Mouse (Mus musculus) embryonic stem cell, embryonic (primary cell): ENCODE results near the gene Mx1.

Experiments used
- CTCF ChIA-PET, 4 experiments: fragments of 300-600 bp in 2 of 4; fragments of 350-600 bp in 2 of 4; sonication (Branson Sonifier 250); formaldehyde crosslinking; loops; one replicate each; lab custom pipeline; 2022; ENCODE audit warnings: inconsistent platforms in 2 of 4; lab: Charles Lee
- POLR2A ChIA-PET, 4 experiments: fragments of 300-600 bp in 2 of 4; fragments of 350-600 bp in 2 of 4; sonication (Branson Sonifier 250); formaldehyde crosslinking; loops; one replicate each; lab custom pipeline; 2022; ENCODE audit warnings: antibody characterized with exemption in 4 of 4, inconsistent platforms in 1 of 4; lab: Charles Lee

Gene Mx1

GRCm38 (mm10) chr16:97467472-97467871 is 4.8 kb upstream of the Mx1 start:
- ChIA-PET POLR2A (interaction anchor here in 1 of 4 experiments (0.7 kb wide), 1 partner anchor 22 kb away, joined by 4 read pairs; no protein-coding TSS in a partner anchor), CTCF (interaction anchor here in 3 of 4 experiments (0.6 to 1.8 kb wide), 8 partner anchors 24 to 1373 kb away, joined by 3 to 15 read pairs (median 5); no protein-coding TSS in a partner anchor)

- CTCF ChIA-PET: interaction anchor here (0.6 to 1.8 kb wide), 20 partner anchors 21 to 404 kb away, joined by 3 to 17 read pairs (median 4); partner anchors contain the start of gene Bace2 (in 2 of the 4)
Observed at GRCm38 (mm10) chr16:97466182-97466957, 3.7 kb upstream of the Mx1 start.

GRCm38 (mm10) chr16:97461271-97461670 is 1.4 kb downstream of the Mx1 start:
- CTCF ChIA-PET: interaction anchor here in 1 of 4 experiments (0.5 kb wide), 1 partner anchor 1120 kb away, joined by 4 read pairs; no protein-coding TSS in a partner anchor

More at GRCm38 (mm10) chr16:97466182-97466957, 3.7 kb upstream of the Mx1 start:
- POLR2A ChIA-PET: interaction anchor here in 2 of 4 experiments (0.7 kb wide), 2 partner anchors 11 to 41 kb away, joined by 3 to 4 read pairs; no protein-coding TSS in a partner anchor

GRCm38 (mm10) chr16:97459831-97460230 is 2.9 kb downstream of the Mx1 start:
- ChIA-PET POLR2A (no interaction called here), CTCF (no interaction called here)

More at GRCm38 (mm10) chr16:97461271-97461670, 1.4 kb downstream of the Mx1 start:
- POLR2A ChIA-PET: no interaction called here

- ChIA-PET POLR2A (interaction anchor here in 1 of 4 experiments (1.0 kb wide), 1 partner anchor 51 kb away, joined by 3 read pairs; no protein-coding TSS in a partner anchor), CTCF (interaction anchor here in 3 of 4 experiments (0.6 to 1.1 kb wide), 3 partner anchors 65 to 134 kb away, joined by 3 to 4 read pairs (median 3); no protein-coding TSS in a partner anchor)
Observed at GRCm38 (mm10) chr16:97447386-97447785, 15.3 kb downstream of the Mx1 start.

GRCm38 (mm10) chr16:97443670-97444263 is 18.9 kb downstream of the Mx1 start:
- CTCF ChIA-PET: interaction anchor here in 3 of 4 experiments (0.5 to 2.4 kb wide), 13 partner anchors 9 to 434 kb away, joined by 3 to 13 read pairs (median 4); no protein-coding TSS in a partner anchor
- POLR2A ChIA-PET: no interaction called here

GRCm38 (mm10) chr16:97441967-97442366 is 20.7 kb downstream of the Mx1 start:
- CTCF ChIA-PET: interaction anchor here in 3 of 4 experiments (0.6 to 2.4 kb wide), 6 partner anchors 24 to 129 kb away, joined by 3 to 13 read pairs (median 4); no protein-coding TSS in a partner anchor

GRCm38 (mm10) chr16:97438191-97438590 is 24.5 kb downstream of the Mx1 start:
- CTCF ChIA-PET: no interaction called here
- POLR2A ChIA-PET: no interaction called here

More at GRCm38 (mm10) chr16:97441967-97442366, 20.7 kb downstream of the Mx1 start:
- POLR2A ChIA-PET: no interaction called here

- ChIA-PET POLR2A (no interaction called here), CTCF (no interaction called here)
Observed at GRCm38 (mm10) chr16:97437448-97438056, 25.2 kb downstream of the Mx1 start.

- ChIA-PET POLR2A (no interaction called here), CTCF (no interaction called here)
Observed at GRCm38 (mm10) chr16:97434206-97434605, 28.5 kb downstream of the Mx1 start.

- POLR2A ChIA-PET: interaction anchor here in 1 of 4 experiments (0.6 kb wide), 1 partner anchor 90 kb away, joined by 3 read pairs; no protein-coding TSS in a partner anchor
- CTCF ChIA-PET: no interaction called here
Observed at GRCm38 (mm10) chr16:97431328-97431727, 31.4 kb downstream of the Mx1 start.

GRCm38 (mm10) chr16:97430091-97430490 is 32.6 kb downstream of the Mx1 start:
- POLR2A ChIA-PET: no interaction called here
- CTCF ChIA-PET: no interaction called here

- POLR2A ChIA-PET: interaction anchor here in 1 of 4 experiments (0.5 kb wide), 1 partner anchor 423 kb away, joined by 3 read pairs; no protein-coding TSS in a partner anchor
- CTCF ChIA-PET: no interaction called here
Observed at GRCm38 (mm10) chr16:97428026-97428425, 34.7 kb downstream of the Mx1 start.

GRCm38 (mm10) chr16:97423627-97424026 is 39.1 kb downstream of the Mx1 start:
- CTCF ChIA-PET: no interaction called here
- POLR2A ChIA-PET: no interaction called here

- POLR2A ChIA-PET: no interaction called here
- CTCF ChIA-PET: interaction anchor here in 2 of 4 experiments (0.6 to 1.3 kb wide), 2 partner anchors 92 to 109 kb away, joined by 3 to 4 read pairs; no protein-coding TSS in a partner anchor
Observed at GRCm38 (mm10) chr16:97421671-97422070, 41.0 kb downstream of the Mx1 start.

- POLR2A ChIA-PET: no interaction called here
- CTCF ChIA-PET: interaction anchor here in 3 of 4 experiments (1.2 to 3.0 kb wide), 4 partner anchors 48 to 106 kb away, joined by 3 to 28 read pairs (median 4); no protein-coding TSS in a partner anchor
Observed at GRCm38 (mm10) chr16:97418749-97419453, 43.8 kb downstream of the Mx1 start.

GRCm38 (mm10) chr16:97417896-97418542 is 44.7 kb downstream of the Mx1 start:
- POLR2A ChIA-PET: interaction anchor here in 1 of 4 experiments (0.9 kb wide), 1 partner anchor 105 kb away, joined by 3 read pairs; no protein-coding TSS in a partner anchor

More at GRCm38 (mm10) chr16:97417896-97418542, 44.7 kb downstream of the Mx1 start:
- CTCF ChIA-PET: interaction anchor here (0.6 to 3.0 kb wide), 10 partner anchors 11 to 951 kb away, joined by 3 to 28 read pairs (median 4); partner anchors contain the start of genes Bace2 (in 1 of the 4) and Pcp4 (in 1 of the 4)
